Mouse (Mus musculus): Measurements from ENCODE around the gene Capn3. TPM values are rescaled to one million over a fixed set of nuclear protein-coding genes. Genes with fewer than 3 reads are reported as not detected.

Gene Capn3
- polyA plus RNA-seq (2017; shearing (Covaris generic)) = 10 to 100 TPM; 32.1 to 37.2 TPM

GRCm38 (mm10) chr2:120455719-120456118, at the start of gene Capn3:
Capn3 (plus strand) TSS chr2:120456019.
- no peak for ATAC-seq

- no peak for ATAC-seq
Observed at GRCm38 (mm10) chr2:120411096-120411628, 44.7 kb upstream of the Capn3 start.

GRCm38 (mm10) chr2:120414113-120414512, 41.7 kb upstream of the Capn3 start:
- ATAC-seq = no peak

- no peak for ATAC-seq
Observed at GRCm38 (mm10) chr2:120414738-120415414, 40.9 kb upstream of the Capn3 start.

- no peak for ATAC-seq
Observed at GRCm38 (mm10) chr2:120424386-120424785, 31.4 kb upstream of the Capn3 start.

GRCm38 (mm10) chr2:120444486-120444885, 11.3 kb upstream of the Capn3 start:
- no peak for ATAC-seq

- no peak for ATAC-seq
Observed at GRCm38 (mm10) chr2:120446373-120446772, 9.4 kb upstream of the Capn3 start.

- no peak for ATAC-seq
Observed at GRCm38 (mm10) chr2:120447306-120447705, 8.5 kb upstream of the Capn3 start.

GRCm38 (mm10) chr2:120450724-120451123, 5.1 kb upstream of the Capn3 start:
- ATAC-seq = no peak

- no peak for ATAC-seq
Observed at GRCm38 (mm10) chr2:120452600-120452999, 3.2 kb upstream of the Capn3 start.

GRCm38 (mm10) chr2:120454987-120455386, 832 bp upstream of the Capn3 start:
- ATAC-seq = no peak

- ATAC-seq = no peak
Observed at GRCm38 (mm10) chr2:120460216-120460615, 4.4 kb downstream of the Capn3 start.

GRCm38 (mm10) chr2:120463328-120463727, 7.5 kb downstream of the Capn3 start:
- no peak for ATAC-seq

GRCm38 (mm10) chr2:120464091-120464490, 8.3 kb downstream of the Capn3 start:
- no peak for ATAC-seq

- ATAC-seq = no peak
Observed at GRCm38 (mm10) chr2:120464732-120465396, 9.0 kb downstream of the Capn3 start.

GRCm38 (mm10) chr2:120465397-120465785, 9.6 kb downstream of the Capn3 start:
- no peak for ATAC-seq

GRCm38 (mm10) chr2:120468011-120468410, 12.2 kb downstream of the Capn3 start:
- no peak for ATAC-seq

- no peak for ATAC-seq
Observed at GRCm38 (mm10) chr2:120469220-120469619, 13.4 kb downstream of the Capn3 start.

- no peak for ATAC-seq
Observed at GRCm38 (mm10) chr2:120469715-120470114, 13.9 kb downstream of the Capn3 start.

GRCm38 (mm10) chr2:120470856-120471255, 15.0 kb downstream of the Capn3 start:
- no peak for ATAC-seq

- ATAC-seq = no peak
Observed at GRCm38 (mm10) chr2:120476277-120477087, 20.7 kb downstream of the Capn3 start.

- peak; percentile 59 for ATAC-seq
Observed at GRCm38 (mm10) chr2:120478600-120478999, 22.8 kb downstream of the Capn3 start.

GRCm38 (mm10) chr2:120481921-120482320, 26.1 kb downstream of the Capn3 start:
- peak; percentile 47 for ATAC-seq

Data from activated CD4-positive, CD25-positive, alpha-beta regulatory T cell, adult 4 months (primary cell).